Mouse (Mus musculus) cortical plate, adult 2 months (tissue): ENCODE results near the gene Arhgef10l.

Experiments used
- CTCF ChIP-seq: fragments of 200-500 bp; IDR thresholded peaks from 2 replicates; pipeline ENCODE4 v1.5.1; 2011; ENCODE audit warnings: mild to moderate bottlenecking, control low read depth, low read length; ENCODE audit not compliant: insufficient read depth; ENCODE audit errors: extremely low read depth
- POLR2A ChIP-seq: fragments of 200-500 bp; IDR thresholded peaks from 2 replicates; pipeline ENCODE4 v1.6.1; 2011; ENCODE audit warnings: mild to moderate bottlenecking, low read length, control low read depth; ENCODE audit not compliant: insufficient read depth; ENCODE audit errors: extremely low read depth

- TF ChIP-seq POLR2A (no peak), CTCF (no peak)
These were observed 24.3 kb upstream of the Arhgef10l start for GRCm38 (mm10) chr4:140689873-140690655.
